8 mouse cellular contexts compared by ENCODE assay signal in genomic region chr15:82165332-82166239, GRCm38 (mm10). TPM values are rescaled to one million over a fixed set of nuclear protein-coding genes. Genes with fewer than 3 reads are reported as not detected.
DNase-seq lines count a peak whose midpoint lies in the region; ATAC-seq and TF ChIP-seq lines count a peak whose summit lies in the region.

No protein-coding gene starts in this region.

- DNase-seq in testis, postnatal 14 days (ENCODE audit: low spot score) = no peak
- peak; percentile 86 for DNase-seq in embryo, embryonic 10.5 days (ENCODE audit: low spot score)
- peak; percentile 94 for DNase-seq in heart, adult 11 months
- DNase-seq in kidney, adult 8-10 months = peak; percentile 74 to 89
- DNase-seq in limb, embryonic 14.5 days (ENCODE audit: low spot score) = peak; percentile 55
- peak; percentile 93 for DNase-seq in naive thymus-derived CD4-positive, alpha-beta T cell, adult 2 months (ENCODE audit: low read depth)
- peak; percentile 93 for DNase-seq in stomach, postnatal 0 days (ENCODE audit: low spot score)

- WGBS in limb, embryonic 14.5 days = 50% methylated on average over 8 of the region's 8 CpGs
- 42% methylated on average over 8 of the region's 8 CpGs for WGBS in stomach, postnatal 0 days

- H3K4me2 ChIP-seq in limb, embryonic 14.5 days (replicated peaks; ENCODE audit: low read depth, low read length, severe bottlenecking) = no peak overlapping the region; the same call in 1 of the 2 replicates
- no peak overlapping the region for H3K4me2 ChIP-seq in stomach, postnatal 0 days (replicated peaks; ENCODE audit: low read depth)

- H3K27ac ChIP-seq in testis, adult 2 months (ENCODE audit: control insufficient read depth, insufficient read depth, low read depth, low read length) = no peak overlapping the region
- H3K27ac ChIP-seq in limb, embryonic 14.5 days (replicated peaks; ENCODE audit: low read depth, low read length) = peak overlapping the region; percentile 52; the same call in 1 of the 2 replicates
- peak overlapping the region; percentile 88 for H3K27ac ChIP-seq in stomach, postnatal 0 days (replicated peaks)

- TF ChIP-seq CTCF in testis, adult 2 months (IDR thresholded peaks at IDR 0.05; ENCODE audit: control insufficient read depth, insufficient read depth, insufficient replicate concordance, low read depth, low read length) = peak; percentile 74; the same call in 1 of the 2 replicates
- TF ChIP-seq CTCF in stomach, postnatal 0 days (IDR thresholded peaks at IDR 0.05; ENCODE audit: low read depth) = peak; percentile 93

- H3K9me3 ChIP-seq in limb, embryonic 14.5 days (ENCODE audit: control insufficient read depth, low read length) = no peaks in the 10 kb centered on the region
- no peaks in the 10 kb centered on the region for H3K9me3 ChIP-seq in stomach, postnatal 0 days (ENCODE audit: control insufficient read depth, low read length)

- TF ChIP-seq EP300 in stomach, postnatal 0 days (optimal IDR thresholded peaks at IDR 0.05) = no peak

- H3K36me3 ChIP-seq in testis, adult 2 months (ENCODE audit: control insufficient read depth, insufficient read depth, low read length) = no peaks in the 10 kb centered on the region; the same call in 1 of the 2 replicates
- peaks cover 10% of the 10 kb centered on the region for H3K36me3 ChIP-seq in limb, embryonic 14.5 days (ENCODE audit: control insufficient read depth, insufficient read depth, low read length)
- H3K36me3 ChIP-seq in stomach, postnatal 0 days (ENCODE audit: control insufficient read depth, insufficient read depth, low read length) = peaks cover 6% of the 10 kb centered on the region; the same call in 1 of the 2 replicates

- H3K4me3 ChIP-seq in testis, adult 2 months (ENCODE audit: control insufficient read depth, low read depth, low read length) = no peak overlapping the region
- H3K4me3 ChIP-seq in limb, embryonic 14.5 days (replicated peaks; ENCODE audit: low read length) = no peak overlapping the region
- H3K4me3 ChIP-seq in stomach, postnatal 0 days (ENCODE audit: low read depth, low read length) = no peak overlapping the region

- no peak for ATAC-seq in limb, embryonic 14.5 days (ENCODE audit: low FRiP score, low read depth)
- peak; percentile 73 for ATAC-seq in stomach, postnatal 0 days (ENCODE audit: low FRiP score, low TSS enrichment)

- TF ChIP-seq POLR2A in testis, adult 2 months (IDR thresholded peaks at IDR 0.05; ENCODE audit: control insufficient read depth, low read depth, low read length) = no peak
- no peak for TF ChIP-seq POLR2A in limb, embryonic 14.5 days (IDR thresholded peaks at IDR 0.05; ENCODE audit: borderline replicate concordance, extremely low read depth, insufficient read depth, insufficient read length)

- 0 out of 2 replicates have a peak overlapping the region, but pooled peaks have one; percentile 1 for H3K9ac ChIP-seq in limb, embryonic 14.5 days (ENCODE audit: low read depth, low read length, severe bottlenecking)
- H3K9ac ChIP-seq in stomach, postnatal 0 days (ENCODE audit: low read length) = no peak overlapping the region

- no peaks in the 10 kb centered on the region for H3K4me1 ChIP-seq in testis, adult 2 months (ENCODE audit: control insufficient read depth, insufficient read depth, low read length)
- peaks cover 25% of the 10 kb centered on the region for H3K4me1 ChIP-seq in limb, embryonic 14.5 days (ENCODE audit: control insufficient read depth, insufficient read depth, low read length)
- H3K4me1 ChIP-seq in stomach, postnatal 0 days (replicated peaks; ENCODE audit: control insufficient read depth, insufficient read depth) = peaks cover 12% of the 10 kb centered on the region

- no peaks in the 10 kb centered on the region for H3K27me3 ChIP-seq in testis, adult 2 months (ENCODE audit: control insufficient read depth, insufficient read depth, low read length)
- no peaks in the 10 kb centered on the region for H3K27me3 ChIP-seq in limb, embryonic 14.5 days (ENCODE audit: control insufficient read depth, insufficient read depth, low read length)
- H3K27me3 ChIP-seq in stomach, postnatal 0 days (ENCODE audit: control insufficient read depth, insufficient read depth, low read length) = no peaks in the 10 kb centered on the region

RNA-seq across cellular contexts. Expression of gene Srebf2, which starts 18.6 kb away (rescaled TPM):
- 36.2 and 40.1 TPM in 2 replicates for polyA plus RNA-seq in testis, adult 2 months (2012; rRNA removed)
- polyA plus RNA-seq in limb, embryonic 14.5 days (2012; rRNA removed) = 131 and 253 TPM in 2 replicates
- 122 and 125 TPM in 2 replicates for polyA plus RNA-seq in limb, embryonic 14.5 days (2014; fragmentation: Nextera tagmentation; extraction: Ambion mirVana)
- polyA plus RNA-seq in stomach, postnatal 0 days (2015; fragmentation: Nextera tagmentation; extraction: Ambion mirVana) = 119 and 127 TPM in 2 replicates

RNA-seq across cellular contexts. Expression of gene Ccdc134, which starts 37.9 kb away (rescaled TPM):
- 18.1 and 19.9 TPM in 2 replicates for polyA plus RNA-seq in testis, adult 2 months (2012; rRNA removed)
- polyA plus RNA-seq in limb, embryonic 14.5 days (2012; rRNA removed) = 39.6 and 40.7 TPM in 2 replicates
- 26.4 and 28.3 TPM in 2 replicates for polyA plus RNA-seq in limb, embryonic 14.5 days (2014; fragmentation: Nextera tagmentation; extraction: Ambion mirVana)
- polyA plus RNA-seq in stomach, postnatal 0 days (2015; fragmentation: Nextera tagmentation; extraction: Ambion mirVana) = 8.2 and 8.5 TPM in 2 replicates

RNA-seq across cellular contexts. Expression of gene Shisa8, which starts 47.0 kb away (rescaled TPM):
- 0.31 and 0.61 TPM in 2 replicates for polyA plus RNA-seq in testis, adult 2 months (2012; rRNA removed)
- polyA plus RNA-seq in limb, embryonic 14.5 days (2012; rRNA removed) = 1.1 and 1.5 TPM in 2 replicates
- 0.41 and 0.54 TPM in 2 replicates for polyA plus RNA-seq in limb, embryonic 14.5 days (2014; fragmentation: Nextera tagmentation; extraction: Ambion mirVana)
- 0.06 and 0.23 TPM in 2 replicates for polyA plus RNA-seq in stomach, postnatal 0 days (2015; fragmentation: Nextera tagmentation; extraction: Ambion mirVana)

RNA-seq across cellular contexts. Expression of gene Tnfrsf13c, which starts 58.6 kb away (rescaled TPM):
- 7.2 and 8.0 TPM in 2 replicates for polyA plus RNA-seq in testis, adult 2 months (2012; rRNA removed)
- polyA plus RNA-seq in limb, embryonic 14.5 days (2012; rRNA removed) = 0.29 and 0.46 TPM in 2 replicates
- 0.22 and 0.29 TPM in 2 replicates for polyA plus RNA-seq in limb, embryonic 14.5 days (2014; fragmentation: Nextera tagmentation; extraction: Ambion mirVana)
- polyA plus RNA-seq in stomach, postnatal 0 days (2015; fragmentation: Nextera tagmentation; extraction: Ambion mirVana) = not detected in 2 replicates
